In the genomic region with DNA sequence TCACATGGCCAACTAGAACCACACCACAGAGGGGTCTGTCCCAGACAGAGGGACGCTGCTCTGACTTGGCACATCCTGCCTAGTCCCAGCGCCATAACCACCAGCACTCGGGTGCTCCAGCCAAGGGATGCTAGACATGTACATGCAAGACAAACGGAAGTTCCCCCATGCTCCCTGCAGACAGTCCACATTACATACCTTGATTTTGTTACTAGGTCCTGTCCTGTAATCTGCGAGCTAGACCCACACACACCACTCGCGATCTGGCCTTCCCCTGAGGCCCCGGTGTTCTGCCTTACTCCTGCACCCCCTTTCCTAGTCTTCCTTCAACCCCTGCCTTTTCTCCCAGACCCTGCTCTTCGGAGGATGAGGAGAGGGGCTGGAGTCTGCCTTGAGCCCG, we compare ENCODE assay signal across 7 mouse cellular contexts. TPM values are rescaled to one million over a fixed set of nuclear protein-coding genes. Genes with fewer than 3 reads are reported as not detected.
A peak's percentile ranks its signal among the peaks of the same experiment; 100 is the strongest.
DNase-seq lines count a peak whose midpoint lies in the region; ATAC-seq and TF ChIP-seq lines count a peak whose summit lies in the region.

No protein-coding gene starts in this region.

- H3K27me3 ChIP-seq in thymus, adult 2 months (ENCODE audit: control insufficient read depth, insufficient read depth, low read length): no peaks in the 10 kb centered on the region
- no peaks in the 10 kb centered on the region for H3K27me3 ChIP-seq in liver, embryonic 11.5 days (replicated peaks; ENCODE audit: control insufficient read depth, insufficient read depth, low read length)
- no peaks in the 10 kb centered on the region for H3K27me3 ChIP-seq in stomach, embryonic 16.5 days (ENCODE audit: control insufficient read depth, insufficient read depth, low read length)

- peaks cover 5% of the 10 kb centered on the region; the same call in 1 of the 2 replicates for H3K36me3 ChIP-seq in thymus, adult 2 months (ENCODE audit: control insufficient read depth, insufficient read depth, low read length)
- peaks cover 38% of the 10 kb centered on the region for H3K36me3 ChIP-seq in liver, embryonic 11.5 days (ENCODE audit: control insufficient read depth, insufficient read depth, low read length)
- peaks cover 27% of the 10 kb centered on the region for H3K36me3 ChIP-seq in stomach, embryonic 16.5 days (ENCODE audit: control insufficient read depth, insufficient read depth, low read length)

- TF ChIP-seq CTCF in thymus, adult 2 months (IDR thresholded peaks at IDR 0.05; ENCODE audit: borderline replicate concordance, control insufficient read depth, extremely low read depth, insufficient read depth, low read length, poor library complexity): no peak
- no peak for TF ChIP-seq CTCF in embryonic fibroblast, embryonic 13.5 days (IDR thresholded peaks at IDR 0.05; ENCODE audit: borderline replicate concordance, insufficient read depth, low read length)

- no peak for DNase-seq in thymus, adult 2 months
- DNase-seq in thymus, postnatal 10 days (ENCODE audit: low spot score in 2 of 2): no peak
- DNase-seq in liver, embryonic 11.5 days (ENCODE audit: low spot score): peak; percentile 47
- DNase-seq in cerebellum, adult 18-20 months: no peak
- DNase-seq in layer of hippocampus, postnatal 36 days: no peak

- no peak for ATAC-seq in liver, embryonic 11.5 days (replicated peaks; ENCODE audit: low FRiP score)
- no peak for ATAC-seq in stomach, embryonic 16.5 days (ENCODE audit: insufficient read depth, low FRiP score)

- H3K27ac ChIP-seq in thymus, adult 2 months (ENCODE audit: control insufficient read depth, insufficient read depth, low read length): no peak overlapping the region
- H3K27ac ChIP-seq in embryonic fibroblast, embryonic 13.5 days (ENCODE audit: insufficient read depth, low read length): peak overlapping the region; percentile 53
- peak overlapping the region; percentile 75 for H3K27ac ChIP-seq in liver, embryonic 11.5 days (ENCODE audit: low read depth, low read length)
- peak overlapping the region; percentile 83 for H3K27ac ChIP-seq in stomach, embryonic 16.5 days (ENCODE audit: low read length)

- H3K9me3 ChIP-seq in liver, embryonic 11.5 days (ENCODE audit: control insufficient read depth, low read length): no peaks in the 10 kb centered on the region
- H3K9me3 ChIP-seq in stomach, embryonic 16.5 days (replicated peaks; ENCODE audit: control insufficient read depth, low read length): no peaks in the 10 kb centered on the region

- peak overlapping the region; percentile 99 for H3K4me2 ChIP-seq in liver, embryonic 11.5 days
- H3K4me2 ChIP-seq in stomach, embryonic 16.5 days (ENCODE audit: low read depth, low read length): peak overlapping the region; percentile 73

- TF ChIP-seq POLR2A in thymus, adult 2 months (IDR thresholded peaks at IDR 0.05; ENCODE audit: control insufficient read depth, extremely low read depth, insufficient read depth, low read length, poor library complexity): no peak
- no peak for TF ChIP-seq POLR2A in embryonic fibroblast, embryonic 13.5 days (IDR thresholded peaks at IDR 0.05; ENCODE audit: low read depth, low read length)

- H3K4me3 ChIP-seq in thymus, adult 2 months (ENCODE audit: control insufficient read depth, insufficient read depth, low read length): peak overlapping the region; percentile 90
- H3K4me3 ChIP-seq in embryonic fibroblast, embryonic 13.5 days (ENCODE audit: insufficient read depth, low read length): peak overlapping the region; percentile 95
- peak overlapping the region; percentile 75 for H3K4me3 ChIP-seq in liver, embryonic 11.5 days (ENCODE audit: low read depth, low read length)
- H3K4me3 ChIP-seq in stomach, embryonic 16.5 days (replicated peaks; ENCODE audit: low read length): peak overlapping the region; percentile 85

- peaks cover 43% of the 10 kb centered on the region for H3K4me1 ChIP-seq in thymus, adult 2 months (replicated peaks; ENCODE audit: control insufficient read depth, insufficient read depth, low read length)
- no peaks in the 10 kb centered on the region for H3K4me1 ChIP-seq in embryonic fibroblast, embryonic 13.5 days (ENCODE audit: control insufficient read depth, insufficient read depth, low read length)
- H3K4me1 ChIP-seq in liver, embryonic 11.5 days (replicated peaks; ENCODE audit: control insufficient read depth, insufficient read depth, low read length): peaks cover 37% of the 10 kb centered on the region
- H3K4me1 ChIP-seq in stomach, embryonic 16.5 days (ENCODE audit: control insufficient read depth, insufficient read depth, low read length): peaks cover 26% of the 10 kb centered on the region

- peak overlapping the region; percentile 75 for H3K9ac ChIP-seq in liver, embryonic 11.5 days (ENCODE audit: low read depth, low read length)
- H3K9ac ChIP-seq in stomach, embryonic 16.5 days (ENCODE audit: low read length): peak overlapping the region; percentile 91

- 1% methylated on average over 10 of the region's 10 CpGs for WGBS in thymus, adult 2 months
- 17% methylated on average over 10 of the region's 10 CpGs for WGBS in liver, embryonic 11.5 days
- 22% methylated on average over 10 of the region's 10 CpGs for WGBS in stomach, embryonic 16.5 days

RNA-seq across cellular contexts. Expression of gene Tcirg1, which starts 0.6 kb away (rescaled TPM):
- polyA plus RNA-seq in thymus, adult 2 months (2012; rRNA removed): 270 and 293 TPM in 2 replicates
- 56.8 and 60.7 TPM in 2 replicates for polyA plus RNA-seq in embryonic fibroblast, embryonic 13.5 days (2011; ENCODE audit: insufficient read length, low read depth, missing spikeins)
- polyA plus RNA-seq in liver, embryonic 11.5 days (2014; fragmentation: Nextera tagmentation; extraction: Ambion mirVana): 39.8 and 42.8 TPM in 2 replicates
- polyA plus RNA-seq in stomach, embryonic 16.5 days (2015; fragmentation: Nextera tagmentation; extraction: Ambion mirVana): 43.1 and 46.6 TPM in 2 replicates
- total RNA-seq in layer of hippocampus, postnatal 36 days (2021): 10 to 100 TPM; 20.2 to 22.4 TPM

RNA-seq across cellular contexts. Expression of gene Ndufs8, which starts 6.2 kb away (rescaled TPM):
- polyA plus RNA-seq in thymus, adult 2 months (2012; rRNA removed): 287 and 340 TPM in 2 replicates
- 97.0 and 108 TPM in 2 replicates for polyA plus RNA-seq in embryonic fibroblast, embryonic 13.5 days (2011; ENCODE audit: insufficient read length, low read depth, missing spikeins)
- polyA plus RNA-seq in liver, embryonic 11.5 days (2014; fragmentation: Nextera tagmentation; extraction: Ambion mirVana): 278 and 287 TPM in 2 replicates
- polyA plus RNA-seq in stomach, embryonic 16.5 days (2015; fragmentation: Nextera tagmentation; extraction: Ambion mirVana): 271 and 298 TPM in 2 replicates
- 100 to 1,000 TPM; 133 to 144 TPM for total RNA-seq in layer of hippocampus, postnatal 36 days (2021)

RNA-seq across cellular contexts. Expression of gene Aldh3b1, which starts 23.3 kb away (rescaled TPM):
- polyA plus RNA-seq in thymus, adult 2 months (2012; rRNA removed): 10.2 and 11.7 TPM in 2 replicates
- 3.8 and 4.3 TPM in 2 replicates for polyA plus RNA-seq in embryonic fibroblast, embryonic 13.5 days (2011; ENCODE audit: insufficient read length, low read depth, missing spikeins)
- 1.7 TPM in 2 replicates for polyA plus RNA-seq in liver, embryonic 11.5 days (2014; fragmentation: Nextera tagmentation; extraction: Ambion mirVana)
- polyA plus RNA-seq in stomach, embryonic 16.5 days (2015; fragmentation: Nextera tagmentation; extraction: Ambion mirVana): 3.5 and 4.9 TPM in 2 replicates
- 1 to 10 TPM; 2.8 to 3.0 TPM for total RNA-seq in layer of hippocampus, postnatal 36 days (2021)

RNA-seq across cellular contexts. Expression of gene Unc93b1, which starts 28.7 kb away (rescaled TPM):
- polyA plus RNA-seq in thymus, adult 2 months (2012; rRNA removed): 147 and 174 TPM in 2 replicates
- 34.5 and 44.9 TPM in 2 replicates for polyA plus RNA-seq in embryonic fibroblast, embryonic 13.5 days (2011; ENCODE audit: insufficient read length, low read depth, missing spikeins)
- polyA plus RNA-seq in liver, embryonic 11.5 days (2014; fragmentation: Nextera tagmentation; extraction: Ambion mirVana): 14.2 and 16.0 TPM in 2 replicates
- polyA plus RNA-seq in stomach, embryonic 16.5 days (2015; fragmentation: Nextera tagmentation; extraction: Ambion mirVana): 25.6 and 29.9 TPM in 2 replicates
- 10 to 100 TPM; 14.2 to 14.5 TPM for total RNA-seq in layer of hippocampus, postnatal 36 days (2021)

RNA-seq across cellular contexts. Expression of gene Aldh3b3, which starts 52.1 kb away (rescaled TPM):
- polyA plus RNA-seq in thymus, adult 2 months (2012; rRNA removed): 0.33 and 0.97 TPM in 2 replicates
- polyA plus RNA-seq in embryonic fibroblast, embryonic 13.5 days (2011; ENCODE audit: insufficient read length, low read depth, missing spikeins): not detected in 2 replicates
- polyA plus RNA-seq in liver, embryonic 11.5 days (2014; fragmentation: Nextera tagmentation; extraction: Ambion mirVana): not detected in 2 replicates
- polyA plus RNA-seq in stomach, embryonic 16.5 days (2015; fragmentation: Nextera tagmentation; extraction: Ambion mirVana): 0.39 and 0.92 TPM in 2 replicates
- not detected for total RNA-seq in layer of hippocampus, postnatal 36 days (2021)
